ENCODE assay signal across 17 mouse cellular contexts in the genomic region with DNA sequence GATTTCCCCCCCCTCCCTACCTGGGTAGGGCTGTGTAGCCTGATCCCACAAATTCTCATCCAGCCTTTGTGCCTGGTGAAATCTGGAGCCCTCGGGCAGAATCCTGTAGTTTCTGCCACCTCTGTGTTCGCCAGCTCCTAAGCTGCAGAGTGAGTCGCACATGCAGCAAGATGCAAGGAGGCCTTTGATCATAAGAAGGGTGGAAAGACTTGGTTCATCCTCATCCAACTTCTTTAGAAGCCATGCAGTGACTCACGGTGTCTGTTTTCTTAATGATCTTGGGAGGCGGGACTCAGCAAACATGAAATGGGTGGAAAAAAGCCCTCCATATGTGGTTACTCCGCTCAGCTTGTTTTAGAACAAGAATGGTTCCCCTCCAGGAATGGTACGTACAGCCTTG. TPM values are rescaled to one million over a fixed set of nuclear protein-coding genes. Genes with fewer than 3 reads are reported as not detected.
DNase-seq lines count a peak whose midpoint lies in the region; ATAC-seq and TF ChIP-seq lines count a peak whose summit lies in the region.
"Had no signal": no experiment of that assay in that cellular context is flagged by ENCODE, and none has a peak within 500 bp of the region (broad histone marks: within the 10 kb centered on the region; RNA-seq: fewer than 3 reads in every experiment).

No protein-coding gene starts in this region.

- no peaks in the 10 kb centered on the region for H3K9me3 ChIP-seq in hindbrain, embryonic 15.5 days
- no peaks in the 10 kb centered on the region for H3K9me3 ChIP-seq in hindbrain, embryonic 12.5 days (replicated peaks)
- no peaks in the 10 kb centered on the region for H3K9me3 ChIP-seq in liver, embryonic 12.5 days (replicated peaks)
- no peaks in the 10 kb centered on the region for H3K9me3 ChIP-seq in liver, postnatal 0 days (ENCODE audit: low read length)
- H3K9me3 ChIP-seq: forebrain, embryonic 12.5 days; G1E; limb, embryonic 13.5 days; midbrain, embryonic 13.5 days had no signal

- no peak overlapping the region for H3K9ac ChIP-seq in hindbrain, embryonic 15.5 days
- no peak overlapping the region for H3K9ac ChIP-seq in hindbrain, embryonic 12.5 days
- no peak overlapping the region for H3K9ac ChIP-seq in liver, embryonic 12.5 days
- H3K9ac ChIP-seq in liver, postnatal 0 days (replicated peaks), result no peak overlapping the region
- H3K9ac ChIP-seq: forebrain, embryonic 12.5 days; limb, embryonic 13.5 days; midbrain, embryonic 13.5 days had no signal

- H3K36me3 ChIP-seq in hindbrain, embryonic 15.5 days, result no peaks in the 10 kb centered on the region
- no peaks in the 10 kb centered on the region for H3K36me3 ChIP-seq in hindbrain, embryonic 12.5 days
- no peaks in the 10 kb centered on the region for H3K36me3 ChIP-seq in liver, embryonic 12.5 days
- H3K36me3 ChIP-seq in liver, postnatal 0 days (replicated peaks; ENCODE audit: insufficient read depth, low read length), result no peaks in the 10 kb centered on the region
- H3K36me3 ChIP-seq: forebrain, embryonic 12.5 days; G1E; limb, embryonic 13.5 days; midbrain, embryonic 13.5 days had no signal

- H3K4me2 ChIP-seq in hindbrain, embryonic 15.5 days, result no peak overlapping the region
- H3K4me2 ChIP-seq in hindbrain, embryonic 12.5 days (replicated peaks), result no peak overlapping the region
- no peak overlapping the region for H3K4me2 ChIP-seq in liver, embryonic 12.5 days
- H3K4me2 ChIP-seq in liver, postnatal 0 days (ENCODE audit: low read depth, low read length), result no peak overlapping the region
- H3K4me2 ChIP-seq: forebrain, embryonic 12.5 days; limb, embryonic 13.5 days; midbrain, embryonic 13.5 days had no signal

- H3K27ac ChIP-seq in hindbrain, embryonic 15.5 days (replicated peaks), result peak overlapping the region; percentile 29; the same call in 1 of the 2 replicates
- H3K27ac ChIP-seq in hindbrain, embryonic 12.5 days, result no peak overlapping the region
- H3K27ac ChIP-seq in liver, embryonic 12.5 days, result peak overlapping the region; percentile 20; the same call in 1 of the 2 replicates
- H3K27ac ChIP-seq in liver, postnatal 0 days (ENCODE audit: low read depth), result no peak overlapping the region
- H3K27ac ChIP-seq: forebrain, embryonic 12.5 days; limb, embryonic 13.5 days; midbrain, embryonic 13.5 days had no signal

- H3K4me3 ChIP-seq in hindbrain, embryonic 15.5 days, result no peak overlapping the region
- no peak overlapping the region for H3K4me3 ChIP-seq in hindbrain, embryonic 12.5 days
- no peak overlapping the region for H3K4me3 ChIP-seq in liver, embryonic 12.5 days
- no peak overlapping the region for H3K4me3 ChIP-seq in liver, postnatal 0 days (ENCODE audit: low read depth, low read length)
- H3K4me3 ChIP-seq: forebrain, embryonic 12.5 days; limb, embryonic 13.5 days; midbrain, embryonic 13.5 days; myocyte had no signal

- TF ChIP-seq CTCF in liver, postnatal 0 days (IDR thresholded peaks at IDR 0.05; ENCODE audit: low read depth), result no peak

- H3K27me3 ChIP-seq in hindbrain, embryonic 15.5 days, result no peaks in the 10 kb centered on the region
- H3K27me3 ChIP-seq in hindbrain, embryonic 12.5 days, result peaks cover 20% of the 10 kb centered on the region
- peaks cover 69% of the 10 kb centered on the region for H3K27me3 ChIP-seq in liver, embryonic 12.5 days (replicated peaks)
- H3K27me3 ChIP-seq in liver, postnatal 0 days (ENCODE audit: insufficient read depth, low read length), result peaks cover 28% of the 10 kb centered on the region

- H3K4me1 ChIP-seq in hindbrain, embryonic 15.5 days (replicated peaks), result peaks cover 22% of the 10 kb centered on the region
- H3K4me1 ChIP-seq in hindbrain, embryonic 12.5 days, result peaks cover 18% of the 10 kb centered on the region
- H3K4me1 ChIP-seq in liver, embryonic 12.5 days, result peaks cover 11% of the 10 kb centered on the region; the same call in 1 of the 2 replicates
- H3K4me1 ChIP-seq in liver, postnatal 0 days (ENCODE audit: insufficient read depth), result no peaks in the 10 kb centered on the region

- no peak for ATAC-seq in hindbrain, embryonic 15.5 days (ENCODE audit: low FRiP score, low read depth)
- no peak for ATAC-seq in hindbrain, embryonic 12.5 days (ENCODE audit: low FRiP score)
- no peak for ATAC-seq in liver, embryonic 12.5 days
- ATAC-seq in liver, postnatal 0 days, result no peak
- ATAC-seq: inflammation-experienced regulatory T-cells, adult 6 months; midbrain, embryonic 13.5 days had no signal

- DNase-seq in liver, postnatal 0 days, result no peak
- peak; percentile 51 for DNase-seq in 3T3-L1 (ENCODE audit: low read depth, low spot score)
- DNase-seq in NIH3T3 (ENCODE audit: low read depth), result peak; percentile 5
- DNase-seq in urinary bladder, adult 2 months (ENCODE audit: low spot score), result no peak
- DNase-seq: cerebellum, postnatal 10 days; gastrocnemius, postnatal 10 days; layer of hippocampus, adult 9-11 months had no signal

- WGBS in hindbrain, embryonic 15.5 days, result 78% methylated on average over 7 of the region's 7 CpGs
- WGBS in hindbrain, embryonic 12.5 days, result 74% methylated on average over 7 of the region's 7 CpGs
- WGBS in liver, embryonic 12.5 days (ENCODE audit: insufficient replicate concordance), result 57% methylated on average over 7 of the region's 7 CpGs
- WGBS in liver, postnatal 0 days (ENCODE audit: insufficient replicate concordance), result 70% methylated on average over 7 of the region's 7 CpGs

- TF ChIP-seq EP300 in liver, postnatal 0 days (IDR thresholded peaks at IDR 0.05; ENCODE audit: low read depth), result no peak

RNA-seq across cellular contexts. Expression of gene Hoxb1, which starts 39.3 kb away (rescaled TPM):
- 0.30 and 0.52 TPM in 2 replicates for polyA plus RNA-seq in hindbrain, embryonic 15.5 days (2015; fragmentation: Nextera tagmentation; extraction: Ambion mirVana)
- polyA plus RNA-seq in hindbrain, embryonic 12.5 days (2016; fragmentation: Nextera tagmentation; extraction: Ambion mirVana), result 0.82 and 2.2 TPM in 2 replicates
- 0.14 and 0.22 TPM in 2 replicates for polyA plus RNA-seq in liver, embryonic 12.5 days (2016; fragmentation: Nextera tagmentation; extraction: Ambion mirVana)
- not detected in 2 replicates for polyA plus RNA-seq in liver, postnatal 0 days (2015; fragmentation: Nextera tagmentation; extraction: Ambion mirVana)
- 0.16 and 0.17 TPM in 2 replicates for polyA plus RNA-seq in urinary bladder, adult 2 months (2012; rRNA removed)
- polyA plus RNA-seq: forebrain, embryonic 12.5 days; frontal cortex, adult 2 months; G1E; inflammation-experienced regulatory T-cells, adult 6 months; midbrain, embryonic 13.5 days; myocyte had no signal

RNA-seq across cellular contexts. Expression of gene Hoxb2, which starts 54.5 kb away (rescaled TPM):
- 26.8 and 32.9 TPM in 2 replicates for polyA plus RNA-seq in hindbrain, embryonic 15.5 days (2015; fragmentation: Nextera tagmentation; extraction: Ambion mirVana)
- polyA plus RNA-seq in hindbrain, embryonic 12.5 days (2016; fragmentation: Nextera tagmentation; extraction: Ambion mirVana), result 58.2 and 73.9 TPM in 2 replicates
- 4.4 and 4.6 TPM in 2 replicates for polyA plus RNA-seq in liver, embryonic 12.5 days (2016; fragmentation: Nextera tagmentation; extraction: Ambion mirVana)
- 0.67 and 1.1 TPM in 2 replicates for polyA plus RNA-seq in liver, postnatal 0 days (2015; fragmentation: Nextera tagmentation; extraction: Ambion mirVana)
- 14.3 and 18.1 TPM in 2 replicates for polyA plus RNA-seq in urinary bladder, adult 2 months (2012; rRNA removed)
- polyA plus RNA-seq: frontal cortex, adult 2 months; G1E; inflammation-experienced regulatory T-cells, adult 6 months; myocyte had no signal

RNA-seq across cellular contexts. Expression of gene Skap1, which starts 59.6 kb away (rescaled TPM):
- polyA plus RNA-seq in hindbrain, embryonic 15.5 days (2015; fragmentation: Nextera tagmentation; extraction: Ambion mirVana), result 6.1 and 6.5 TPM in 2 replicates
- 1.4 and 2.4 TPM in 2 replicates for polyA plus RNA-seq in hindbrain, embryonic 12.5 days (2016; fragmentation: Nextera tagmentation; extraction: Ambion mirVana)
- polyA plus RNA-seq in liver, embryonic 12.5 days (2016; fragmentation: Nextera tagmentation; extraction: Ambion mirVana), result 0.14 and 0.51 TPM in 2 replicates
- 0.35 and 0.45 TPM in 2 replicates for polyA plus RNA-seq in liver, postnatal 0 days (2015; fragmentation: Nextera tagmentation; extraction: Ambion mirVana)
- polyA plus RNA-seq in urinary bladder, adult 2 months (2012; rRNA removed), result 2.7 and 3.3 TPM in 2 replicates
- polyA plus RNA-seq: G1E had no signal

Comparison
In these comparisons a context has a peak if more than half of its experiments do, and no peak if none do; other contexts are left out.
1. H3K27ac ChIP-seq: peak in hindbrain, embryonic 15.5 days (single experiment) and liver, embryonic 12.5 days (single experiment); none in hindbrain, embryonic 12.5 days (single experiment) and liver, postnatal 0 days (single experiment).
2. DNase-seq: peak in 3T3-L1 (single experiment) and NIH3T3 (single experiment); none in liver, postnatal 0 days (single experiment) and urinary bladder, adult 2 months (single experiment).